Comparison of ENCODE assay signal across 17 mouse cellular contexts in genomic region chr7:112275093-112275492, GRCm38 (mm10). TPM values are rescaled to one million over a fixed set of nuclear protein-coding genes. Genes with fewer than 3 reads are reported as not detected.
DNase-seq lines count a peak whose midpoint lies in the region; ATAC-seq and TF ChIP-seq lines count a peak whose summit lies in the region.
"Had no signal": no experiment of that assay in that cellular context is flagged by ENCODE, and none has a peak within 500 bp of the region (broad histone marks: within the 10 kb centered on the region; RNA-seq: fewer than 3 reads in every experiment).

No protein-coding gene starts in this region.

- H3K36me3 ChIP-seq in heart, embryonic 10.5 days: peaks cover 53% of the 10 kb centered on the region
- H3K36me3 ChIP-seq in limb, embryonic 11.5 days (ENCODE audit: control insufficient read depth, insufficient read depth, low read length): no peaks in the 10 kb centered on the region
- H3K36me3 ChIP-seq in limb, embryonic 10.5 days: no peaks in the 10 kb centered on the region
- H3K36me3 ChIP-seq in intestine, embryonic 14.5 days (ENCODE audit: control insufficient read depth, insufficient read depth, low read length): 0 out of 2 replicates have a peak, but pooled peaks cover 5% of the 10 kb centered on the region
- H3K36me3 ChIP-seq in small intestine, adult 2 months (ENCODE audit: control insufficient read depth, insufficient read depth, low read length): peaks cover 13% of the 10 kb centered on the region
- H3K36me3 ChIP-seq: embryonic facial prominence, embryonic 12.5 days; forebrain, embryonic 12.5 days; limb, embryonic 15.5 days; midbrain, embryonic 12.5 days had no signal

- no peak for TF ChIP-seq POLR2A in small intestine, adult 2 months (IDR thresholded peaks at IDR 0.05; ENCODE audit: low read depth, low read length)

- no peak overlapping the region for H3K9ac ChIP-seq in limb, embryonic 11.5 days (ENCODE audit: low read length)
- no peak overlapping the region for H3K9ac ChIP-seq in intestine, embryonic 14.5 days (ENCODE audit: low read length)
- H3K9ac ChIP-seq: embryonic facial prominence, embryonic 12.5 days; forebrain, embryonic 12.5 days; limb, embryonic 15.5 days; midbrain, embryonic 12.5 days had no signal

- H3K9me3 ChIP-seq in heart, embryonic 10.5 days: no peaks in the 10 kb centered on the region
- H3K9me3 ChIP-seq in limb, embryonic 11.5 days (ENCODE audit: control insufficient read depth, low read length): no peaks in the 10 kb centered on the region
- H3K9me3 ChIP-seq in limb, embryonic 10.5 days (replicated peaks): no peaks in the 10 kb centered on the region
- H3K9me3 ChIP-seq in intestine, embryonic 14.5 days (ENCODE audit: control insufficient read depth, low read length): no peaks in the 10 kb centered on the region
- H3K9me3 ChIP-seq: embryonic facial prominence, embryonic 12.5 days; forebrain, embryonic 12.5 days; limb, embryonic 15.5 days; midbrain, embryonic 12.5 days had no signal

- WGBS in heart, embryonic 10.5 days: 70% methylated on average over 3 of the region's 3 CpGs
- 53% methylated on average over 3 of the region's 3 CpGs for WGBS in limb, embryonic 11.5 days
- 74% methylated on average over 3 of the region's 3 CpGs for WGBS in limb, embryonic 10.5 days
- 57% methylated on average over 3 of the region's 3 CpGs for WGBS in intestine, embryonic 14.5 days
- 21% methylated on average over 3 of the region's 3 CpGs for WGBS in small intestine, adult 2 months

- peaks cover 100% of the 10 kb centered on the region for H3K4me1 ChIP-seq in heart, embryonic 10.5 days
- peaks cover 22% of the 10 kb centered on the region for H3K4me1 ChIP-seq in limb, embryonic 11.5 days (ENCODE audit: control insufficient read depth, insufficient read depth, low read length)
- H3K4me1 ChIP-seq in limb, embryonic 10.5 days: peaks cover 63% of the 10 kb centered on the region
- peaks cover 22% of the 10 kb centered on the region for H3K4me1 ChIP-seq in intestine, embryonic 14.5 days (replicated peaks; ENCODE audit: control insufficient read depth, insufficient read depth, low read length)
- peaks cover 55% of the 10 kb centered on the region for H3K4me1 ChIP-seq in small intestine, adult 2 months (ENCODE audit: control insufficient read depth, insufficient read depth, insufficient read length, low read length)

- intact Hi-C loops in heart, postnatal 36 days (cut with DNase I): no loop called here

- TF ChIP-seq CTCF in small intestine, adult 2 months (IDR thresholded peaks at IDR 0.05; ENCODE audit: extremely low read depth, insufficient read length, insufficient replicate concordance, low read depth, low read length): no peak

- DNase-seq in heart, embryonic 10.5 days (ENCODE audit: low spot score): no peak
- DNase-seq in heart, postnatal 36 days: no peak
- peak; percentile 29 for DNase-seq in limb, embryonic 11.5 days (ENCODE audit: low spot score)
- DNase-seq in limb, embryonic 10.5 days (ENCODE audit: low spot score): no peak
- no peak for DNase-seq in intestine, embryonic 14.5 days (ENCODE audit: low spot score)
- no peak for DNase-seq in embryo, embryonic 10 days (ENCODE audit: low spot score)
- DNase-seq: adrenal gland, postnatal 25 days; cerebellum, postnatal 14 days; kidney, postnatal 4 days; lung, postnatal 4 days; right cerebral cortex, postnatal 14 days had no signal

- H3K4me3 ChIP-seq in heart, embryonic 10.5 days: no peak overlapping the region
- H3K4me3 ChIP-seq in limb, embryonic 11.5 days (ENCODE audit: low read depth, low read length): no peak overlapping the region
- no peak overlapping the region for H3K4me3 ChIP-seq in limb, embryonic 10.5 days
- H3K4me3 ChIP-seq in intestine, embryonic 14.5 days (ENCODE audit: low read depth, low read length): no peak overlapping the region
- H3K4me3 ChIP-seq in small intestine, adult 2 months (ENCODE audit: low read depth, low read length): no peak overlapping the region
- H3K4me3 ChIP-seq: embryonic facial prominence, embryonic 12.5 days; forebrain, embryonic 12.5 days; limb, embryonic 15.5 days; midbrain, embryonic 12.5 days had no signal

- ATAC-seq in limb, embryonic 11.5 days (ENCODE audit: insufficient number of reproducible peaks, low FRiP score, low TSS enrichment, low read depth): no peak
- no peak for ATAC-seq in intestine, embryonic 14.5 days (replicated peaks; ENCODE audit: low FRiP score, low TSS enrichment, low read depth)
- ATAC-seq: inflammation-experienced regulatory T-cells, adult 6 months had no signal

- no peak overlapping the region for H3K4me2 ChIP-seq in limb, embryonic 11.5 days (ENCODE audit: low read depth, severe bottlenecking)
- H3K4me2 ChIP-seq in intestine, embryonic 14.5 days (ENCODE audit: low read length): no peak overlapping the region
- H3K4me2 ChIP-seq: embryonic facial prominence, embryonic 12.5 days; forebrain, embryonic 12.5 days; limb, embryonic 15.5 days; midbrain, embryonic 12.5 days had no signal

- no peaks in the 10 kb centered on the region for H3K27me3 ChIP-seq in heart, embryonic 10.5 days (ENCODE audit: insufficient read depth, poor library complexity, severe bottlenecking)
- H3K27me3 ChIP-seq in limb, embryonic 11.5 days (ENCODE audit: control insufficient read depth, insufficient read depth, low read length): no peaks in the 10 kb centered on the region
- H3K27me3 ChIP-seq in limb, embryonic 10.5 days (ENCODE audit: low read depth, poor library complexity, severe bottlenecking): no peaks in the 10 kb centered on the region
- H3K27me3 ChIP-seq in intestine, embryonic 14.5 days (replicated peaks; ENCODE audit: control insufficient read depth, insufficient read depth, low read length): no peaks in the 10 kb centered on the region
- H3K27me3 ChIP-seq in small intestine, adult 2 months (ENCODE audit: control insufficient read depth, insufficient read depth, low read length): no peaks in the 10 kb centered on the region
- H3K27me3 ChIP-seq: embryonic facial prominence, embryonic 12.5 days; forebrain, embryonic 12.5 days; midbrain, embryonic 12.5 days had no signal

- peak overlapping the region; percentile 83 for H3K27ac ChIP-seq in heart, embryonic 10.5 days
- H3K27ac ChIP-seq in limb, embryonic 11.5 days (replicated peaks; ENCODE audit: low read depth, low read length): no peak overlapping the region
- H3K27ac ChIP-seq in limb, embryonic 10.5 days: no peak overlapping the region
- 0 out of 2 replicates have a peak overlapping the region, but pooled peaks have one; percentile 6 for H3K27ac ChIP-seq in intestine, embryonic 14.5 days (ENCODE audit: low read depth)
- H3K27ac ChIP-seq in small intestine, adult 2 months (ENCODE audit: insufficient read depth, low read depth, low read length): peak overlapping the region; percentile 77
- H3K27ac ChIP-seq: embryonic facial prominence, embryonic 12.5 days; limb, embryonic 15.5 days; midbrain, embryonic 12.5 days had no signal

RNA-seq across cellular contexts. Expression of gene Mical2, which starts 49.4 kb away (rescaled TPM):
- 77.8 and 153 TPM in 2 replicates for polyA plus RNA-seq in heart, embryonic 10.5 days (2016; fragmentation: Nextera tagmentation; extraction: Ambion mirVana)
- total RNA-seq in heart, postnatal 36 days (2021): 100 to 1,000 TPM in 1 of 2 experiments, 10 to 100 TPM in 1; 80.8 to 101 TPM
- 2.3 and 2.4 TPM in 2 replicates for polyA plus RNA-seq in limb, embryonic 11.5 days (2014; fragmentation: Nextera tagmentation; extraction: Ambion mirVana)
- polyA plus RNA-seq in limb, embryonic 10.5 days (2016; fragmentation: Nextera tagmentation; extraction: Ambion mirVana): 0.96 and 1.2 TPM in 2 replicates
- polyA plus RNA-seq in intestine, embryonic 14.5 days (2014; fragmentation: Nextera tagmentation; extraction: Ambion mirVana): 16.6 and 18.2 TPM in 2 replicates
- polyA plus RNA-seq in small intestine, adult 2 months (2012; rRNA removed): 13.0 and 20.7 TPM in 2 replicates

Comparison
In these comparisons a context has a peak if more than half of its experiments do, and no peak if none do; other contexts are left out.
1. H3K27ac ChIP-seq: peak in heart, embryonic 10.5 days (single experiment), intestine, embryonic 14.5 days (single experiment) and small intestine, adult 2 months (single experiment); none in limb, embryonic 11.5 days (single experiment) and limb, embryonic 10.5 days (single experiment).